ENCODE assay signal across 14 mouse cellular contexts in genomic region chr4:133262375-133262765, GRCm38 (mm10). TPM values are rescaled to one million over a fixed set of nuclear protein-coding genes. Genes with fewer than 3 reads are reported as not detected.
DNase-seq lines count a peak whose midpoint lies in the region; ATAC-seq and TF ChIP-seq lines count a peak whose summit lies in the region.
"Had no signal": no experiment of that assay in that cellular context is flagged by ENCODE, and none has a peak within 500 bp of the region (broad histone marks: within the 10 kb centered on the region; RNA-seq: fewer than 3 reads in every experiment).

No protein-coding gene starts in this region.

- WGBS in heart, postnatal 0 days = 60% methylated on average over 7 of the region's 7 CpGs
- WGBS in embryonic facial prominence, embryonic 13.5 days = 65% methylated on average over 7 of the region's 7 CpGs

- H3K4me2 ChIP-seq in heart, postnatal 0 days (ENCODE audit: low read depth, low read length) = peak overlapping the region; percentile 3; the same call in 1 of the 2 replicates
- H3K4me2 ChIP-seq in embryonic facial prominence, embryonic 13.5 days = peak overlapping the region; percentile 29

- no peak overlapping the region for H3K9ac ChIP-seq in heart, postnatal 0 days (replicated peaks; ENCODE audit: low read depth, low read length)
- H3K9ac ChIP-seq in embryonic facial prominence, embryonic 13.5 days = 0 out of 2 replicates have a peak overlapping the region, but pooled peaks have one; percentile 40

- H3K36me3 ChIP-seq in heart, postnatal 0 days (replicated peaks; ENCODE audit: control insufficient read depth, insufficient read depth, low read length) = peaks cover 25% of the 10 kb centered on the region
- peaks cover 44% of the 10 kb centered on the region for H3K36me3 ChIP-seq in embryonic facial prominence, embryonic 13.5 days

- TF ChIP-seq EP300 in heart, postnatal 0 days (IDR thresholded peaks at IDR 0.05; ENCODE audit: low read depth) = no peak

- H3K9me3 ChIP-seq in heart, postnatal 0 days (replicated peaks; ENCODE audit: control insufficient read depth, low read length) = no peaks in the 10 kb centered on the region
- H3K9me3 ChIP-seq in embryonic facial prominence, embryonic 13.5 days = no peaks in the 10 kb centered on the region

- H3K4me3 ChIP-seq in heart, postnatal 0 days (ENCODE audit: low read depth, low read length) = no peak overlapping the region
- H3K4me3 ChIP-seq in embryonic facial prominence, embryonic 13.5 days = no peak overlapping the region
- H3K4me3 ChIP-seq: forebrain, embryonic 10.5 days had no signal

- H3K27ac ChIP-seq in heart, postnatal 0 days (ENCODE audit: low read depth) = no peak overlapping the region
- H3K27ac ChIP-seq in embryonic facial prominence, embryonic 13.5 days = peak overlapping the region; percentile 12
- H3K27ac ChIP-seq: forebrain, embryonic 10.5 days had no signal

- TF ChIP-seq CTCF in heart, postnatal 0 days (IDR thresholded peaks at IDR 0.05; ENCODE audit: low read depth) = no peak

- no peak for DNase-seq in heart, postnatal 0 days (ENCODE audit: low spot score)
- DNase-seq in heart, adult 8-10 months (ENCODE audit: low spot score) = no peak
- peak; percentile 35 for DNase-seq in CD4-positive helper T cell, adult 2 months (ENCODE audit: low read depth, low spot score)
- no peak for DNase-seq in layer of hippocampus, adult 11-12 months (ENCODE audit: low spot score)
- DNase-seq in urinary bladder, adult 18-20 months (ENCODE audit: low spot score in 2 of 2) = no peak
- DNase-seq in ovary, postnatal 10 days (ENCODE audit: low spot score) = no peak
- DNase-seq: adrenal gland, postnatal 14 days; gastrocnemius, postnatal 14 days; midbrain, embryonic 14.5 days had no signal

- ATAC-seq in heart, postnatal 0 days (ENCODE audit: insufficient read depth, low read depth) = no peak
- ATAC-seq in embryonic facial prominence, embryonic 13.5 days (ENCODE audit: insufficient number of reproducible peaks, insufficient read depth, low FRiP score, low TSS enrichment, low read depth) = no peak; the same call in 1 of the 2 replicates
- peak; percentile 33 for ATAC-seq in megakaryocyte, adult 5-6 weeks (ENCODE audit: poor library complexity, severe bottlenecking)

- peaks cover 2% of the 10 kb centered on the region; the same call in 1 of the 2 replicates for H3K27me3 ChIP-seq in heart, postnatal 0 days (ENCODE audit: control insufficient read depth, insufficient read depth, low read length)
- H3K27me3 ChIP-seq in embryonic facial prominence, embryonic 13.5 days = peaks cover 7% of the 10 kb centered on the region

- no peaks in the 10 kb centered on the region for H3K4me1 ChIP-seq in heart, postnatal 0 days (ENCODE audit: control insufficient read depth, insufficient read depth)
- H3K4me1 ChIP-seq in embryonic facial prominence, embryonic 13.5 days = no peaks in the 10 kb centered on the region

RNA-seq across cellular contexts. Expression of gene Sytl1, which starts 0.5 kb away (rescaled TPM):
- 3.6 and 3.7 TPM in 2 replicates for total RNA-seq in heart, postnatal 0 days (2014; rRNA removed; ENCODE audit: low replicate concordance)
- 0.79 and 0.84 TPM in 2 replicates for polyA plus RNA-seq in heart, postnatal 0 days (2015; fragmentation: Nextera tagmentation; extraction: Ambion mirVana)
- total RNA-seq in heart, adult 8-10 months (2022) = under 1 TPM; 0.30 to 0.59 (median 0.33) TPM
- polyA plus RNA-seq in embryonic facial prominence, embryonic 13.5 days (2015; fragmentation: Nextera tagmentation; extraction: Ambion mirVana) = 6.6 and 8.2 TPM in 2 replicates
- total RNA-seq in megakaryocyte, adult 5-6 weeks (2015) = 1.9 and 2.5 TPM in 2 replicates
- 2.1 and 3.7 TPM in 2 replicates for total RNA-seq in megakaryocyte, adult 5-6 weeks (2017)

RNA-seq across cellular contexts. Expression of gene Tmem222, which starts 15.2 kb away (rescaled TPM):
- total RNA-seq in heart, postnatal 0 days (2014; rRNA removed; ENCODE audit: low replicate concordance) = 58.8 and 103 TPM in 2 replicates
- polyA plus RNA-seq in heart, postnatal 0 days (2015; fragmentation: Nextera tagmentation; extraction: Ambion mirVana) = 45.0 and 45.6 TPM in 2 replicates
- total RNA-seq in heart, adult 8-10 months (2022) = 10 to 100 TPM; 29.3 to 39.8 (median 34.3) TPM
- 84.4 and 89.9 TPM in 2 replicates for polyA plus RNA-seq in embryonic facial prominence, embryonic 13.5 days (2015; fragmentation: Nextera tagmentation; extraction: Ambion mirVana)
- 34.2 and 38.5 TPM in 2 replicates for total RNA-seq in megakaryocyte, adult 5-6 weeks (2015)
- total RNA-seq in megakaryocyte, adult 5-6 weeks (2017) = 13.3 and 15.0 TPM in 2 replicates

RNA-seq across cellular contexts. Expression of gene Map3k6, which starts 21.8 kb away (rescaled TPM):
- total RNA-seq in heart, postnatal 0 days (2014; rRNA removed; ENCODE audit: low replicate concordance) = 13.8 and 14.8 TPM in 2 replicates
- polyA plus RNA-seq in heart, postnatal 0 days (2015; fragmentation: Nextera tagmentation; extraction: Ambion mirVana) = 2.7 and 2.8 TPM in 2 replicates
- 10 to 100 TPM; 14.8 to 21.8 (median 16.3) TPM for total RNA-seq in heart, adult 8-10 months (2022)
- 4.3 and 4.8 TPM in 2 replicates for polyA plus RNA-seq in embryonic facial prominence, embryonic 13.5 days (2015; fragmentation: Nextera tagmentation; extraction: Ambion mirVana)
- 10.2 and 11.7 TPM in 2 replicates for total RNA-seq in megakaryocyte, adult 5-6 weeks (2015)
- 9.1 and 13.4 TPM in 2 replicates for total RNA-seq in megakaryocyte, adult 5-6 weeks (2017)

RNA-seq across cellular contexts. Expression of gene Gpr3, which starts 50.0 kb away (rescaled TPM):
- total RNA-seq in heart, postnatal 0 days (2014; rRNA removed; ENCODE audit: low replicate concordance) = not detected in 2 replicates
- 0.15 and 0.21 TPM in 2 replicates for polyA plus RNA-seq in heart, postnatal 0 days (2015; fragmentation: Nextera tagmentation; extraction: Ambion mirVana)
- total RNA-seq in heart, adult 8-10 months (2022) = not detected
- polyA plus RNA-seq in embryonic facial prominence, embryonic 13.5 days (2015; fragmentation: Nextera tagmentation; extraction: Ambion mirVana) = 0.15 and 0.37 TPM in 2 replicates
- total RNA-seq in megakaryocyte, adult 5-6 weeks (2015) = 0.21 TPM in 1 of 2 replicates, not detected in the other
- not detected in 2 replicates for total RNA-seq in megakaryocyte, adult 5-6 weeks (2017)
- total RNA-seq: gastrocnemius, postnatal 14 days; neutrophil, adult 5-6 weeks had no signal
- polyA plus RNA-seq: intestine, embryonic 14.5 days had no signal

RNA-seq across cellular contexts. Expression of gene Cd164l2, which starts 50.4 kb away (rescaled TPM):
- not detected in 2 replicates for total RNA-seq in heart, postnatal 0 days (2014; rRNA removed; ENCODE audit: low replicate concordance)
- polyA plus RNA-seq in heart, postnatal 0 days (2015; fragmentation: Nextera tagmentation; extraction: Ambion mirVana) = 0.23 and 0.33 TPM in 2 replicates
- not detected for total RNA-seq in heart, adult 8-10 months (2022)
- 4.0 and 5.2 TPM in 2 replicates for polyA plus RNA-seq in embryonic facial prominence, embryonic 13.5 days (2015; fragmentation: Nextera tagmentation; extraction: Ambion mirVana)
- not detected in 2 replicates for total RNA-seq in megakaryocyte, adult 5-6 weeks (2015)
- not detected in 2 replicates for total RNA-seq in megakaryocyte, adult 5-6 weeks (2017)
- total RNA-seq: gastrocnemius, postnatal 14 days had no signal
